Mouse (Mus musculus): ENCODE data around the gene Gpr3. TPM values are rescaled to one million over a fixed set of nuclear protein-coding genes. Genes with fewer than 3 reads are reported as not detected.

Gpr3 gene
- polyA plus RNA-seq, 1 experiment from 2014 or later = 0.52 TPM

- no peak overlapping the region for H3K4me2 ChIP-seq
- peak overlapping the region; percentile 68 for H3K27ac ChIP-seq
- no peaks in the 10 kb centered on the region for H3K9me3 ChIP-seq
- 32% methylated on average over 7 of the region's 7 CpGs for WGBS
- ATAC-seq (ENCODE audit: low FRiP score) = no peak
- peak overlapping the region; percentile 36; the same call in 1 of the 2 replicates for H3K9ac ChIP-seq
- no peaks in the 10 kb centered on the region for H3K36me3 ChIP-seq
- no peak overlapping the region for H3K4me3 ChIP-seq
- H3K27me3 ChIP-seq = peaks cover 8% of the 10 kb centered on the region; the same call in 1 of the 2 replicates
- H3K4me1 ChIP-seq (replicated peaks) = peaks cover 39% of the 10 kb centered on the region
Observed at GRCm38 (mm10) chr4:133204379-133204778, 8.0 kb downstream of the Gpr3 start.

- Histone ChIP-seq H3K4me1 (replicated peaks) (peaks cover 47% of the 10 kb centered on the region), H3K36me3 (no peaks in the 10 kb centered on the region), H3K4me2 (no peak overlapping the region), H3K9ac (0 out of 2 replicates have a peak overlapping the region, but pooled peaks have one; percentile 13), H3K27me3 (peaks cover 7% of the 10 kb centered on the region; the same call in 1 of the 2 replicates), H3K27ac (peak overlapping the region; percentile 44; the same call in 1 of the 2 replicates), H3K4me3 (no peak overlapping the region), H3K9me3 (no peaks in the 10 kb centered on the region)
- ATAC-seq (ENCODE audit: low FRiP score) = peak; percentile 34; the same call in 1 of the 2 replicates
- WGBS = 62% methylated on average over 3 of the region's 3 CpGs
Observed at GRCm38 (mm10) chr4:133203591-133203990, 8.7 kb downstream of the Gpr3 start.

GRCm38 (mm10) chr4:133202254-133202653, 10.1 kb downstream of the Gpr3 start:
- Histone ChIP-seq H3K9ac (no peak overlapping the region), H3K4me3 (no peak overlapping the region), H3K36me3 (no peaks in the 10 kb centered on the region), H3K27me3 (no peaks in the 10 kb centered on the region), H3K27ac (no peak overlapping the region), H3K9me3 (no peaks in the 10 kb centered on the region), H3K4me2 (no peak overlapping the region), H3K4me1 (replicated peaks) (peaks cover 60% of the 10 kb centered on the region)
- ATAC-seq (ENCODE audit: low FRiP score) = no peak
- 94% methylated on average over 3 of the region's 3 CpGs for WGBS

- Histone ChIP-seq H3K4me2 (no peak overlapping the region), H3K4me1 (replicated peaks) (peaks cover 71% of the 10 kb centered on the region), H3K4me3 (no peak overlapping the region), H3K9ac (no peak overlapping the region; the same call in 1 of the 2 replicates), H3K36me3 (peaks cover 2% of the 10 kb centered on the region; the same call in 1 of the 2 replicates), H3K27me3 (no peaks in the 10 kb centered on the region), H3K27ac (peak overlapping the region; percentile 66), H3K9me3 (no peaks in the 10 kb centered on the region)
- ATAC-seq (ENCODE audit: low FRiP score) = no peak
- 67% methylated on average over 8 of the region's 8 CpGs for WGBS
Observed at GRCm38 (mm10) chr4:133201006-133201771, 11.1 kb downstream of the Gpr3 start.

- ATAC-seq (ENCODE audit: low FRiP score) = no peak
- Histone ChIP-seq H3K9ac (peak overlapping the region; percentile 36; the same call in 1 of the 2 replicates), H3K9me3 (no peaks in the 10 kb centered on the region), H3K27ac (peak overlapping the region; percentile 66), H3K36me3 (peaks cover 11% of the 10 kb centered on the region), H3K4me1 (replicated peaks) (peaks cover 78% of the 10 kb centered on the region), H3K27me3 (no peaks in the 10 kb centered on the region), H3K4me2 (no peak overlapping the region), H3K4me3 (no peak overlapping the region)
- 32% methylated on average over 21 of the region's 21 CpGs for WGBS
Observed at GRCm38 (mm10) chr4:133200343-133200742, 12.0 kb downstream of the Gpr3 start.

GRCm38 (mm10) chr4:133199743-133200142, 12.6 kb downstream of the Gpr3 start:
- H3K9ac ChIP-seq = no peak overlapping the region
- no peaks in the 10 kb centered on the region for H3K27me3 ChIP-seq
- no peak for ATAC-seq (ENCODE audit: low FRiP score)
- peaks cover 12% of the 10 kb centered on the region for H3K36me3 ChIP-seq
- H3K4me2 ChIP-seq = no peak overlapping the region
- 61% methylated on average over 6 of the region's 6 CpGs for WGBS
- H3K4me3 ChIP-seq = no peak overlapping the region
- H3K27ac ChIP-seq = no peak overlapping the region
- H3K4me1 ChIP-seq (replicated peaks) = peaks cover 73% of the 10 kb centered on the region
- no peaks in the 10 kb centered on the region for H3K9me3 ChIP-seq

GRCm38 (mm10) chr4:133198337-133199180, 13.8 kb downstream of the Gpr3 start:
- WGBS = 13% methylated on average over 19 of the region's 19 CpGs
- no peaks in the 10 kb centered on the region for H3K9me3 ChIP-seq
- H3K4me2 ChIP-seq = no peak overlapping the region
- H3K36me3 ChIP-seq = peaks cover 24% of the 10 kb centered on the region
- no peak; the same call in 1 of the 2 replicates for ATAC-seq (ENCODE audit: low FRiP score)
- no peaks in the 10 kb centered on the region for H3K27me3 ChIP-seq
- H3K9ac ChIP-seq = peak overlapping the region; percentile 36
- peak overlapping the region; percentile 89 for H3K27ac ChIP-seq
- H3K4me1 ChIP-seq (replicated peaks) = peaks cover 64% of the 10 kb centered on the region
- H3K4me3 ChIP-seq = no peak overlapping the region

GRCm38 (mm10) chr4:133197801-133198286, 14.5 kb downstream of the Gpr3 start:
- ATAC-seq (ENCODE audit: low FRiP score) = no peak
- Histone ChIP-seq H3K27ac (peak overlapping the region; percentile 89), H3K4me3 (no peak overlapping the region), H3K9me3 (no peaks in the 10 kb centered on the region), H3K4me1 (replicated peaks) (peaks cover 59% of the 10 kb centered on the region), H3K27me3 (no peaks in the 10 kb centered on the region), H3K36me3 (peaks cover 31% of the 10 kb centered on the region), H3K4me2 (no peak overlapping the region), H3K9ac (peak overlapping the region; percentile 36)
- 16% methylated on average over 13 of the region's 13 CpGs for WGBS

- Histone ChIP-seq H3K4me1 (replicated peaks) (peaks cover 59% of the 10 kb centered on the region), H3K4me3 (no peak overlapping the region), H3K36me3 (peaks cover 36% of the 10 kb centered on the region), H3K27ac (peak overlapping the region; percentile 89), H3K4me2 (no peak overlapping the region), H3K9me3 (no peaks in the 10 kb centered on the region), H3K27me3 (no peaks in the 10 kb centered on the region), H3K9ac (peak overlapping the region; percentile 36)
- ATAC-seq (ENCODE audit: low FRiP score) = peak; percentile 6; the same call in 1 of the 2 replicates
- WGBS = 8% methylated on average over 5 of the region's 5 CpGs
Observed at GRCm38 (mm10) chr4:133197355-133197754, 15.0 kb downstream of the Gpr3 start.

GRCm38 (mm10) chr4:133196852-133197251, 15.5 kb downstream of the Gpr3 start:
- Histone ChIP-seq H3K4me1 (replicated peaks) (peaks cover 59% of the 10 kb centered on the region), H3K36me3 (peaks cover 41% of the 10 kb centered on the region), H3K9me3 (no peaks in the 10 kb centered on the region), H3K4me2 (no peak overlapping the region), H3K27me3 (no peaks in the 10 kb centered on the region), H3K9ac (peak overlapping the region; percentile 36), H3K27ac (peak overlapping the region; percentile 89), H3K4me3 (no peak overlapping the region)
- peak; percentile 50; the same call in 1 of the 2 replicates for ATAC-seq (ENCODE audit: low FRiP score)
- WGBS = 30% methylated on average over 7 of the region's 7 CpGs

GRCm38 (mm10) chr4:133196136-133196535, 16.2 kb downstream of the Gpr3 start:
- peak overlapping the region; percentile 89 for H3K27ac ChIP-seq
- H3K4me2 ChIP-seq = no peak overlapping the region
- no peaks in the 10 kb centered on the region for H3K9me3 ChIP-seq
- no peak overlapping the region for H3K4me3 ChIP-seq
- H3K27me3 ChIP-seq = no peaks in the 10 kb centered on the region
- peaks cover 56% of the 10 kb centered on the region for H3K4me1 ChIP-seq (replicated peaks)
- H3K36me3 ChIP-seq = peaks cover 47% of the 10 kb centered on the region
- peak overlapping the region; percentile 36; the same call in 1 of the 2 replicates for H3K9ac ChIP-seq
- no peak for ATAC-seq (ENCODE audit: low FRiP score)
- 85% methylated on average over 2 of the region's 2 CpGs for WGBS

- no peak overlapping the region for H3K4me2 ChIP-seq
- no peak overlapping the region for H3K27ac ChIP-seq
- 72% methylated on average over 4 of the region's 4 CpGs for WGBS
- H3K4me1 ChIP-seq (replicated peaks) = peaks cover 45% of the 10 kb centered on the region
- H3K9ac ChIP-seq = no peak overlapping the region
- H3K36me3 ChIP-seq = peaks cover 58% of the 10 kb centered on the region
- no peaks in the 10 kb centered on the region for H3K9me3 ChIP-seq
- no peak overlapping the region for H3K4me3 ChIP-seq
- no peaks in the 10 kb centered on the region for H3K27me3 ChIP-seq
- no peak for ATAC-seq (ENCODE audit: low FRiP score)
Observed at GRCm38 (mm10) chr4:133195014-133195413, 17.3 kb downstream of the Gpr3 start.
